Mouse (Mus musculus): ENCODE results near the gene Gm13420. TPM values are rescaled to one million over a fixed set of nuclear protein-coding genes. Genes with fewer than 3 reads are reported as not detected.

The Gm13420 gene
- polyA plus RNA-seq, 1 experiment from 2014 or later = not detected

DNA sequence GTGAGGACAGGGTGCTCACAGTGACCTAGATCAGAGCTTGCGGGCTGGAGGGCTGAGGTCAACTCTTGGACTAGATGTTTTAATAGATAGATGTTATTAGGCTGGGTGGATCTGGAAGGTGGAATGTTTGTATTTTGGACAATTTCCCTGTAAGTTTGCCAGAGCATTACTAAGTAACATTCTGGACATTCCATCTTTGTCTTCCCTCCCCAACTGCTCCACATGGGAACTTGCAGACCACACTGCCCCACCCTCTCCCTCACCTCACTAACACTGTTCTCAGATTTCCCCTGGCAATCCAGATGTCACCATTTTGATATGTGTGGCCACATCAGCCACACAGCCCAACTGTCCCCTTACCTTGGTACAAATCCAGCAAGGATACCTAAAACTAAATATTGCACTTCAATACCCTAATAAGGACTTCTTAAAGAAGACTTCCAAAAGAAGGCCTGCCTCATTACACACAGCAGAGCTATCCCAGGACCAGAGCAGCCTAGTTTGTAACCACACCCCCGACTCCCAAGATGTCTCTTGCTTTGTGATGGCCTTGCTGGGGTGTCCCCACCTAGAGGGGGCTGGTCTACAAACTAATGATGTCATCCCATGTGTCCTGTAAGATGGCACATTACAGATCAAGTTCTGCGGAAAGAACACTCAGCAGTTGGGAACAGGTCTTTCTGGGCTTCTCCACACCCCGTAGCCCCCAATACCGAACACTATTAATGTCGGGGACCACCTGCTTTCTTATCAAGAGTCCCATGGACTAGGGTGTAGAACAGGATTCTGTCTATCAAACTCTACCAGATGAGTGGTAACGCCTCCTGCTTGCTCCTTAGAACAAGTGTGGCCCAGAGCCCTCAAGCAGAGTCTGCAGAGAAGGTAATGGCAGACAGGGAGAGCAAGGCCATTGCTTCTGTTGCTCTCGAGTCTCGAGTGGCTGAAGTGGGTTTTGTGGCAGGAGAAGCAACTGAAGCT, 48.1 kb downstream of the Gm13420 start:
- Histone ChIP-seq H3K9me3 (ENCODE audit: control insufficient read depth, low read length) (no peaks in the 10 kb centered on the region), H3K4me1 (replicated peaks; ENCODE audit: control insufficient read depth, insufficient read depth, low read length) (no peaks in the 10 kb centered on the region), H3K27me3 (ENCODE audit: control insufficient read depth, insufficient read depth, low read length) (no peaks in the 10 kb centered on the region), H3K36me3 (ENCODE audit: control insufficient read depth, insufficient read depth, low read length) (peaks cover 10% of the 10 kb centered on the region; the same call in 1 of the 2 replicates), H3K9ac (ENCODE audit: low read length) (no peak overlapping the region), H3K27ac (ENCODE audit: low read depth, low read length) (no peak overlapping the region), H3K4me3 (ENCODE audit: low read depth, low read length) (no peak overlapping the region), H3K4me2 (ENCODE audit: low read depth, low read length, severe bottlenecking) (no peak overlapping the region)
- WGBS = 94% methylated on average over 9 of the region's 9 CpGs
- DNase-seq (ENCODE audit: low spot score) = no peak
- no peak for ATAC-seq (replicated peaks; ENCODE audit: low FRiP score)

DNA sequence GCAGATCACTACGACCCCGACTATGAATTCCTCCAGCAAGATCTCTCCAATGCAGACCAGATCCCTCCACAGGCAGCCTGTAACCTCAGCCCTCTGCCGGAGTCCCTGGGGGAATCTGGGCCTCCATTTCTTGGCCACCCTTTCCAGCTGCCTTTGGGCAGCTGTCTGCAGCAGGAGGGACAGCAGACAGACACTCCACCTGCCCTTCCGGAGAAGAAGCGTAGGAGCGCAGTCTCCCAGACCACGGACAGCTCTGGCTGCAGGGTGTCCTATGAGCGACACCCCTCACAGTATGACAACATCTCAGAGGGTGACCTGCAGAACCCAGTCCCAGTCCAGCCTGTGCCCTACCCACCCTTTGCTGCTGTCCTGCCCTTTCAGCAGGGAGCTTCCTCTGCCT, 49.3 kb downstream of the Gm13420 start:
- no peak for ATAC-seq (replicated peaks; ENCODE audit: low FRiP score)
- H3K27ac ChIP-seq (ENCODE audit: low read depth, low read length) = no peak overlapping the region
- H3K4me2 ChIP-seq (ENCODE audit: low read depth, low read length, severe bottlenecking) = no peak overlapping the region
- no peaks in the 10 kb centered on the region for H3K9me3 ChIP-seq (ENCODE audit: control insufficient read depth, low read length)
- H3K36me3 ChIP-seq (ENCODE audit: control insufficient read depth, insufficient read depth, low read length) = peaks cover 9% of the 10 kb centered on the region; the same call in 1 of the 2 replicates
- DNase-seq (ENCODE audit: low spot score) = no peak
- WGBS = 97% methylated on average over 8 of the region's 8 CpGs
- H3K4me1 ChIP-seq (replicated peaks; ENCODE audit: control insufficient read depth, insufficient read depth, low read length) = no peaks in the 10 kb centered on the region
- H3K27me3 ChIP-seq (ENCODE audit: control insufficient read depth, insufficient read depth, low read length) = no peaks in the 10 kb centered on the region
- H3K4me3 ChIP-seq (ENCODE audit: low read depth, low read length) = no peak overlapping the region
- H3K9ac ChIP-seq (ENCODE audit: low read length) = no peak overlapping the region

DNA sequence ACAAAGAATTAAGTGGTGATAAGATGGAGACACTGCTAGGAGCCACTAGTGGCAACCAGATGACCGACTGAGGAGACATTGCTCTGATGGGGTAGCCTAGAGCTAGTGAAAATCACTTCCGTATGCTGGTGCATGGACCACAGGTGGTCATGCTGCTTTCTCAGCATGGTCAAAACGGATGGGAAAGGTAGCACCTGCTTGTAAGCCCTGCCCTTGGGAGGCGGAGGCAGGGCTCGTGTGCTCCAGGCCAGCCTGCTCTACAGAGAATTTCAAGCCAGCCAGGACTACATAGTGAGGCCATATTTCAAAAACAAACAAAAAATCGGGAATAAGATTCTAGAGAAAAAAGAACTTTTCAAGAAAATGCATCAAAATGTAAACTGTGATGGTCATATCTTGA, 50.1 kb downstream of the Gm13420 start:
- DNase-seq (ENCODE audit: low spot score) (no peak), ATAC-seq (replicated peaks; ENCODE audit: low FRiP score) (no peak)
- H3K9ac ChIP-seq (ENCODE audit: low read length) = no peak overlapping the region
- no peaks in the 10 kb centered on the region for H3K27me3 ChIP-seq (ENCODE audit: control insufficient read depth, insufficient read depth, low read length)
- no peak overlapping the region for H3K27ac ChIP-seq (ENCODE audit: low read depth, low read length)
- no peaks in the 10 kb centered on the region for H3K4me1 ChIP-seq (replicated peaks; ENCODE audit: control insufficient read depth, insufficient read depth, low read length)
- H3K4me3 ChIP-seq (ENCODE audit: low read depth, low read length) = no peak overlapping the region
- WGBS = 89% methylated on average over 6 of the region's 6 CpGs
- H3K4me2 ChIP-seq (ENCODE audit: low read depth, low read length, severe bottlenecking) = no peak overlapping the region
- H3K9me3 ChIP-seq (ENCODE audit: control insufficient read depth, low read length) = no peaks in the 10 kb centered on the region
- H3K36me3 ChIP-seq (ENCODE audit: control insufficient read depth, insufficient read depth, low read length) = peaks cover 6% of the 10 kb centered on the region; the same call in 1 of the 2 replicates

DNA sequence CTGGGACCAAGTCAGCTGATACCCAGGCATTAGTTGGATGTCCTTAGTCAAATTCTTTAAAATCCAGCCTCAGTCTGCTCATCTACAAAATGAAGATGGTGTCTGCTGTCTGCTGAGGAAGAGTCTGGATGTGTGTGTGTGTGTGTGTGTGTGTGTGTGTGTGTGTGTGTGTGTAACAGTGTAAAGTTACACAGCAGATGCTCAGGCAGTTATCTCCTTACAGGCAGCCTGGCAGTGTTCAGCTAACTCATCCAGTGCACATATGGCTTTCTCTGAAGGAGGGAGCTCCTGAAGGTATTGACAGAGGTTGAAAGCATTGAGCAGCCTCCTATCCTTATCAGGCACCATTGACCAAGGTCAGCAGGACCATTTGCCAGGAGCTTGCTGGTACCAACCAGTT, 50.6 kb downstream of the Gm13420 start:
- Histone ChIP-seq H3K9ac (ENCODE audit: low read length) (no peak overlapping the region), H3K4me2 (ENCODE audit: low read depth, low read length, severe bottlenecking) (no peak overlapping the region), H3K4me3 (ENCODE audit: low read depth, low read length) (no peak overlapping the region), H3K27me3 (ENCODE audit: control insufficient read depth, insufficient read depth, low read length) (no peaks in the 10 kb centered on the region), H3K27ac (ENCODE audit: low read depth, low read length) (no peak overlapping the region), H3K9me3 (ENCODE audit: control insufficient read depth, low read length) (no peaks in the 10 kb centered on the region), H3K4me1 (replicated peaks; ENCODE audit: control insufficient read depth, insufficient read depth, low read length) (no peaks in the 10 kb centered on the region), H3K36me3 (ENCODE audit: control insufficient read depth, insufficient read depth, low read length) (peaks cover 6% of the 10 kb centered on the region; the same call in 1 of the 2 replicates)
- ATAC-seq (replicated peaks; ENCODE audit: low FRiP score) (no peak), DNase-seq (ENCODE audit: low spot score) (no peak)

DNA sequence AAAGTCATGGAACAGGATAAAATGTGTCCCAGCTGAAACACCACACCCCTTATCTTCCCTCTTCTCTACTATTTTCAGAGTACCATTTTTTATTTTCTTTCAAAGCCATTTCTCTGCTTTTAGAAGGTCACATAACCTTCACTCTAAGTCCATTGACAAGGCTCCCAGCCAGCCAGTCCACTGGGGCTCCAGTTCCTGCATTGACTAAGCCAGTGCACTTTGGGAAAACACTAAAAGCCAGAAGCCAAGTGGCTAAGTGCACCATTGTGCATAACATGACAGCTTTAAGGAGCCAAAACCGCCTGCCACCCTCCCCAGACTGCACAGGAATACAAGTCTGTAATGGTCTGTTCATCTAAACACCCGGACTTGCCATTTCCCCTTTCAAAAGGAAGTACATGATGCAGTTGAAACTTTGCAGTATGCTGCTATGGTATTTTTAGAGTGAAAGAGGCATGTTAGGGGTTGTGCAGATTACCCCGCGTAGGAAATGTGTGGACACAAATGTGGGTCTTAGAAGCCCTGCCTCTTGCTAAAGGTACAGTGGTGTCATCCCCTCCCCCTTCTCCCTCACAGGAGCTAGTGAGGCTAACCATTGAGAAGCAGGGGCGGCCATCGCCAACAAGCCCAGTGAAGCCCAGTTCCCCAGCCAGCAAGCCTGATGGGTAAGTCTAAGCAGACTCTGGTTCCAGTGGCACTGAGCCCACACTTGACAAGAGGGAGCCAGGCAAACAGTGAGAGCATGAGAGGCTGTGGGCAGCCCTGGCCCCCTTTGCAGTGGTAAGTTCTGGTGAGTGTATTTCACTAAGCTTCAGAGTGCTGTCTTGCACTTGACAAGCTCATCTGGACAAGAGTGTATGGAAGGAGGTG, 52.8 kb downstream of the Gm13420 start:
- Histone ChIP-seq H3K36me3 (ENCODE audit: control insufficient read depth, insufficient read depth, low read length) (peaks cover 6% of the 10 kb centered on the region; the same call in 1 of the 2 replicates), H3K9me3 (ENCODE audit: control insufficient read depth, low read length) (no peaks in the 10 kb centered on the region), H3K27ac (ENCODE audit: low read depth, low read length) (no peak overlapping the region), H3K4me1 (replicated peaks; ENCODE audit: control insufficient read depth, insufficient read depth, low read length) (no peaks in the 10 kb centered on the region), H3K27me3 (ENCODE audit: control insufficient read depth, insufficient read depth, low read length) (no peaks in the 10 kb centered on the region), H3K9ac (ENCODE audit: low read length) (no peak overlapping the region), H3K4me2 (ENCODE audit: low read depth, low read length, severe bottlenecking) (no peak overlapping the region), H3K4me3 (ENCODE audit: low read depth, low read length) (no peak overlapping the region)
- 86% methylated on average over 6 of the region's 6 CpGs for WGBS
- DNase-seq (ENCODE audit: low spot score) = no peak
- no peak for ATAC-seq (replicated peaks; ENCODE audit: low FRiP score)

DNA sequence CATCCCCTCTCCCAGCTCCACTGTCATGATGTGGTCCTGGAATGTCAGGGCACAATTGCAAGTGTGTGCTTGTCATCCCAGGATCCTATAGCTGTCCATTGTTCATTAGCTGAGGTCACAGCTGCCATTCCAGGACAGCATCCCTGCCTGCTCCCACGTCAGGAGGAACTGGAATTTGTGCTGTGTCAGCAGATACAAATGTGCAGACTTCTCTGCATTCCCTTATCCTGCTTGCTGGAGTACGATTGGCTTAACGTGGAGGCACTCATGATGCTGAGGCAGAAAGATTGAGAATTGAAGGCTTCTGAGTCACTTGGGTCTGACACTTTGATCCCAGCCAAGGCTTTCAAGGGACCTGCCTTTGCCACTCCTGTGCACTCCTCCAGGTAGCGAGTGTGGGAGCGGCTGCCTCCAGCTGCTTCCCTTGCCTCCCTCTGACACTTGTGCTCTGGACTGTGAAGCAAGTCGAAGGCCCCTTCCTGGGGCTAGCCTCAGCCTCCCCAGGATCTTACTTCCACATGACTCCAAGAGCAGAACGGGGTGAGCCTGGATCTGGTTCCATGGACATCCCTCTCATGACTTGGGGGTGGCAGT, 55.2 kb downstream of the Gm13420 start:
- Histone ChIP-seq H3K4me2 (ENCODE audit: low read depth, low read length, severe bottlenecking) (no peak overlapping the region), H3K9me3 (ENCODE audit: control insufficient read depth, low read length) (no peaks in the 10 kb centered on the region), H3K4me1 (replicated peaks; ENCODE audit: control insufficient read depth, insufficient read depth, low read length) (no peaks in the 10 kb centered on the region), H3K27me3 (ENCODE audit: control insufficient read depth, insufficient read depth, low read length) (no peaks in the 10 kb centered on the region), H3K9ac (ENCODE audit: low read length) (no peak overlapping the region), H3K4me3 (ENCODE audit: low read depth, low read length) (no peak overlapping the region), H3K36me3 (ENCODE audit: control insufficient read depth, insufficient read depth, low read length) (peaks cover 2% of the 10 kb centered on the region; the same call in 1 of the 2 replicates), H3K27ac (ENCODE audit: low read depth, low read length) (no peak overlapping the region)
- no peak for ATAC-seq (replicated peaks; ENCODE audit: low FRiP score)
- WGBS = 85% methylated on average over 7 of the region's 7 CpGs
- no peak for DNase-seq (ENCODE audit: low spot score)

Other genes starting within 250 kb of the Gm13420 start
- gene Rapgef1, start 132.0 kb downstream of the Gm13420 start, polyA plus RNA-seq (2014; fragmentation: Nextera tagmentation; extraction: Ambion mirVana) = 23.0 and 26.2 TPM in 2 replicates
- not detected in 2 replicates for gene Gm13547, start 7.6 kb upstream of the Gm13420 start, polyA plus RNA-seq (2014; fragmentation: Nextera tagmentation; extraction: Ambion mirVana)
- gene Coq4, start 35.8 kb upstream of the Gm13420 start, polyA plus RNA-seq (2014; fragmentation: Nextera tagmentation; extraction: Ambion mirVana) = 38.2 and 40.5 TPM in 2 replicates
- gene Trub2, start 36.8 kb upstream of the Gm13420 start, polyA plus RNA-seq (2014; fragmentation: Nextera tagmentation; extraction: Ambion mirVana) = 34.0 and 35.0 TPM in 2 replicates
- 11.9 and 13.9 TPM in 2 replicates for gene Slc27a4, start 50.9 kb upstream of the Gm13420 start, polyA plus RNA-seq (2014; fragmentation: Nextera tagmentation; extraction: Ambion mirVana)
- 18.1 and 19.2 TPM in 2 replicates for gene Urm1, start 68.4 kb upstream of the Gm13420 start, polyA plus RNA-seq (2014; fragmentation: Nextera tagmentation; extraction: Ambion mirVana)
- 13.3 and 14.1 TPM in 2 replicates for gene Cercam, start 117.5 kb upstream of the Gm13420 start, polyA plus RNA-seq (2014; fragmentation: Nextera tagmentation; extraction: Ambion mirVana)
- 118 and 132 TPM in 2 replicates for gene Odf2, start 137.5 kb upstream of the Gm13420 start, polyA plus RNA-seq (2014; fragmentation: Nextera tagmentation; extraction: Ambion mirVana)
- 68.0 and 69.8 TPM in 2 replicates for gene Gle1, start 183.7 kb upstream of the Gm13420 start, polyA plus RNA-seq (2014; fragmentation: Nextera tagmentation; extraction: Ambion mirVana)
- 135 and 147 TPM in 2 replicates for gene Sptan1, start 213.9 kb upstream of the Gm13420 start, polyA plus RNA-seq (2014; fragmentation: Nextera tagmentation; extraction: Ambion mirVana)

All from forebrain, embryonic 11.5 days (tissue).